In the genomic region with DNA sequence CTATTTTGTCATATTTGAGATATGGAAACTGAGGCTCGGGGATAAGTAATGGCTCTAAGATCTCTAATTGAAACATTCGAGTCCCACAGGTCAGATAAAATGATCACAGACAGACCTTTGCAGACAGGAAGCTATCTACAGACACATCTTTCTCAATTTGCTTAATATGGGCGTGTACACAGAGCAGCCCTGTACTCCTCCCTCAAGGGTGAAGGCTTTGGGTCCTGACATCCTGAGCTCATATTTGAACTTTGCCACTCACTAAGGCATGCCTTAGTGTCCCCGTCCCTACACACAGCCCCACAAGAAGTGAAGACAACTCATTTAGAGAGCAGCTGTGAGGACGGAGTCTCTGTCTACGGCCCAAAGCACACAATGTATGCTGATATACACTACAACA, we compare ENCODE assay signal across 27 mouse cellular contexts.
DNase-seq lines count a peak whose midpoint lies in the region; ATAC-seq and TF ChIP-seq lines count a peak whose summit lies in the region.
"Had no signal": no experiment of that assay in that cellular context is flagged by ENCODE, and none has a peak within 500 bp of the region (broad histone marks: within the 10 kb centered on the region; RNA-seq: fewer than 3 reads in every experiment).

No protein-coding gene starts in this region.

- peaks cover 2% of the 10 kb centered on the region; the same call in 1 of the 2 replicates for H3K79me2 ChIP-seq in heart, adult 2 months (replicated peaks; ENCODE audit: control insufficient read depth, insufficient read depth, low read length)

- no peak for TF ChIP-seq EP300 in heart, adult 2 months (IDR thresholded peaks at IDR 0.05; ENCODE audit: insufficient read depth, low read depth, low read length)

- TF ChIP-seq POLR2A in heart, adult 2 months (IDR thresholded peaks at IDR 0.05; ENCODE audit: insufficient read depth, low read depth, low read length): no peak

- peak; percentile 57; the same call in 1 of the 2 replicates for ATAC-seq in liver, embryonic 12.5 days
- peak; percentile 45; the same call in 1 of the 2 replicates for ATAC-seq in megakaryocyte-erythroid progenitor cell, adult 5-6 weeks (replicated peaks; ENCODE audit: low FRiP score, low TSS enrichment, poor library complexity, severe bottlenecking)

- DNase-seq in heart, adult 11 months: peak; percentile 63
- no peak for DNase-seq in heart, adult 2 months
- DNase-seq in liver: no peak
- DNase-seq in limb, embryonic 10.5 days (ENCODE audit: low spot score): no peak
- no peak for DNase-seq in thymus, adult 18-20 months
- no peak for DNase-seq in layer of hippocampus, postnatal 36 days
- DNase-seq: adrenal gland, adult 2 months; adrenal gland, postnatal 36 days; cerebellum, adult 18-20 months; cerebellum, postnatal 10 days; gastrocnemius, postnatal 14 days; kidney, adult 8-10 months; kidney, postnatal 36 days; left cerebral cortex, postnatal 4 days; right cerebral cortex, postnatal 14 days; thymus, postnatal 25 days had no signal

- intact Hi-C loops in heart, adult 2 months (cut with DNase I): no loop called here

- no peak overlapping the region for H3K4me3 ChIP-seq in heart, adult 2 months
- no peak overlapping the region for H3K4me3 ChIP-seq in liver, embryonic 12.5 days
- H3K4me3 ChIP-seq in limb, embryonic 10.5 days: no peak overlapping the region
- H3K4me3 ChIP-seq: erythroblast, embryonic 14.5 days; forebrain, embryonic 12.5 days; heart, embryonic 12.5 days; limb, embryonic 15.5 days; lung, embryonic 15.5 days; midbrain, embryonic 12.5 days; neural tube, embryonic 13.5 days; stomach, embryonic 15.5 days had no signal

- no peak overlapping the region for H3K27ac ChIP-seq in heart, adult 2 months
- H3K27ac ChIP-seq in liver, embryonic 12.5 days: 0 out of 2 replicates have a peak overlapping the region, but pooled peaks have one; percentile 15
- 0 out of 2 replicates have a peak overlapping the region, but pooled peaks have one; percentile 19 for H3K27ac ChIP-seq in limb, embryonic 10.5 days
- H3K27ac ChIP-seq: forebrain, embryonic 12.5 days; hindbrain, embryonic 14.5 days; limb, embryonic 15.5 days; lung, embryonic 15.5 days; midbrain, embryonic 12.5 days; neural tube, embryonic 13.5 days; stomach, embryonic 15.5 days had no signal

- no peak for TF ChIP-seq CTCF in heart, adult 2 months (IDR thresholded peaks at IDR 0.05)

- no peaks in the 10 kb centered on the region for H3K36me3 ChIP-seq in heart, adult 2 months (ENCODE audit: control insufficient read depth, insufficient read depth, low read length)
- no peaks in the 10 kb centered on the region for H3K36me3 ChIP-seq in liver, embryonic 12.5 days
- H3K36me3 ChIP-seq in limb, embryonic 10.5 days: no peaks in the 10 kb centered on the region
- H3K36me3 ChIP-seq: forebrain, embryonic 12.5 days; heart, embryonic 12.5 days; limb, embryonic 15.5 days; lung, embryonic 15.5 days; midbrain, embryonic 12.5 days; neural tube, embryonic 13.5 days; stomach, embryonic 15.5 days had no signal

- no peaks in the 10 kb centered on the region for H3K27me3 ChIP-seq in heart, adult 2 months (ENCODE audit: control insufficient read depth, insufficient read depth, low read length)
- no peaks in the 10 kb centered on the region for H3K27me3 ChIP-seq in liver, embryonic 12.5 days (replicated peaks)
- H3K27me3 ChIP-seq in limb, embryonic 10.5 days (ENCODE audit: low read depth, poor library complexity, severe bottlenecking): no peaks in the 10 kb centered on the region
- H3K27me3 ChIP-seq: forebrain, embryonic 12.5 days; heart, embryonic 12.5 days; limb, embryonic 15.5 days; lung, embryonic 15.5 days; midbrain, embryonic 12.5 days; neural tube, embryonic 13.5 days; stomach, embryonic 15.5 days had no signal

- no peak overlapping the region for H3K9ac ChIP-seq in heart, adult 2 months (ENCODE audit: low read depth, low read length)
- H3K9ac ChIP-seq in liver, embryonic 12.5 days: no peak overlapping the region
- H3K9ac ChIP-seq: forebrain, embryonic 12.5 days; heart, embryonic 12.5 days; hindbrain, embryonic 14.5 days; limb, embryonic 15.5 days; lung, embryonic 15.5 days; midbrain, embryonic 12.5 days; neural tube, embryonic 13.5 days; stomach, embryonic 15.5 days had no signal

- WGBS in heart, adult 2 months: 81% methylated on average over 6 of the region's 6 CpGs
- WGBS in liver, embryonic 12.5 days (ENCODE audit: insufficient replicate concordance): 54% methylated on average over 6 of the region's 6 CpGs
- 85% methylated on average over 6 of the region's 6 CpGs for WGBS in limb, embryonic 10.5 days

- no peaks in the 10 kb centered on the region; the same call in 1 of the 2 replicates for H3K4me1 ChIP-seq in heart, adult 2 months (ENCODE audit: control insufficient read depth, insufficient read depth, low read length)
- H3K4me1 ChIP-seq in liver, embryonic 12.5 days: peaks cover 31% of the 10 kb centered on the region
- H3K4me1 ChIP-seq in limb, embryonic 10.5 days: peaks cover 16% of the 10 kb centered on the region

- no peaks in the 10 kb centered on the region for H3K9me3 ChIP-seq in liver, embryonic 12.5 days (replicated peaks)
- H3K9me3 ChIP-seq in limb, embryonic 10.5 days (replicated peaks): no peaks in the 10 kb centered on the region
- H3K9me3 ChIP-seq: forebrain, embryonic 12.5 days; heart, embryonic 12.5 days; limb, embryonic 15.5 days; lung, embryonic 15.5 days; midbrain, embryonic 12.5 days; neural tube, embryonic 13.5 days; stomach, embryonic 15.5 days had no signal

- H3K4me2 ChIP-seq in liver, embryonic 12.5 days: no peak overlapping the region
- H3K4me2 ChIP-seq: forebrain, embryonic 12.5 days; heart, embryonic 12.5 days; hindbrain, embryonic 14.5 days; limb, embryonic 15.5 days; lung, embryonic 15.5 days; midbrain, embryonic 12.5 days; neural tube, embryonic 13.5 days; stomach, embryonic 15.5 days had no signal
